Mouse (Mus musculus) megakaryocyte progenitor cell, adult 5-6 weeks (primary cell): ENCODE results near the gene Hrg. TPM values are rescaled to one million over a fixed set of nuclear protein-coding genes. Genes with fewer than 3 reads are reported as not detected.
"Not testable (repeated sequence)": the region's sequence is repeated elsewhere in the genome, so short reads cannot be mapped to it uniquely, and the experiment has no call there.

Experiments used
- ATAC-seq: replicated peaks from 2 replicates; pipeline ENCODE4 v1.8.0; 2016; ENCODE audit warnings: mild to moderate bottlenecking, moderate TSS enrichment, inconsistent platforms; ENCODE audit not compliant: poor library complexity
- total RNA-seq, 2 experiments: library from RNA; stranded (forward) in 1 of 2; stranded (reverse) in 1 of 2; fragments of 157-497, 149-512 nt in 1 of 2; fragments of 200-1000 nt in 1 of 2; gene quantifications; 2 replicates each; pipeline versions ENCODE4 v1.2.3 to v1.2.4; 2015 to 2017

The Hrg gene
- total RNA-seq, 2 experiments from 2014 or later, result not detected

DNA sequence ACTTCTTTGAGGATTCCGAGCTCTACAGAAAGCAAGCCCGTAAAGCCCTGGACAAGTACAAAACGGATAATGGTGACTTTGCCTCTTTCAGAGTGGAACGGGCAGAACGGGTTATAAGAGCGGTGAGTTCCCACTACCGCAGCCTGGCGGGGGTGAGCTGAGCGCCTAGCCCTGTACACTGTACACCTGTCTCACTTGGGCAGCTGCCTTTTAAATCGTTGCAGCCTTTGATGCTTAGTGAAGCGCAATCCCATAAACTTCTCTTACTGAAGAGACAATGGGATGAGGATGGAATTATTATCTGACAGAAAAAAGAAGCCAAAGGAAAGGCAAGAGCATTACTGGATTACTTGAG is 5.2 kb downstream of the Hrg start:
- no peak for ATAC-seq

DNA sequence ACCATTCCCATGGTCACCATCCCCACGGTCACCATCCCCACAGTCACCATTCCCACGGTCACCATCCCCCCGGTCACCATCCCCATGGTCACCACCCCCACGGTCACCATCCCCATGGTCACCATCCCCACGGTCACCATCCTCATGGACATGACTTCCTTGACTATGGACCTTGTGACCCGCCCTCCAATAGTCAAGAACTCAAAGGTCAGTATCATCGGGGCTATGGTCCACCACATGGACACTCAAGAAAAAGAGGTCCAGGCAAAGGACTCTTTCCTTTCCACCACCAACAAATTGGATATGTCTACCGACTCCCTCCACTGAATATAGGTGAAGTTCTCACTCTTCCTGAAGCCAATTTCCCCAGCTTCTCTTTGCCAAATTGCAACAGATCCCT is 10.2 kb downstream of the Hrg start:
- no peak for ATAC-seq

DNA sequence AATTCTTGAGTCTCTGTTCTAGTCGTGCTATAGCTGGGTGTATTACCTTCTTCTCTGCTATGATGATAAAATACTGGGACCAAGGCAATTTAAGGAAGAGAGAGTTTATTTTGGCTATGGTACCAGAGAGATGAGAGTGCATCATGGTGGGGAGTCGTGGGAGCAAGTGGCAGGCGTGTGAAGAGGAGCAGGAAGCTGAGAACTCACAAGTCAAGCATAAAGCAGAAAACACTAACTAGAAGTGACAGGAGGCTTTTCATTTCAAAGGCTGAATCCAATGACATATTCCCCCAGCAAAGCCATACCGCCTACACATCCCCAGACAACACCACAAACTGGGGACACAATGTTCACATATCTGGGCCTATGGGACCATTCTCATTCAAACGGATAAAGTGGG is 11.4 kb downstream of the Hrg start:
- ATAC-seq, result no peak

DNA sequence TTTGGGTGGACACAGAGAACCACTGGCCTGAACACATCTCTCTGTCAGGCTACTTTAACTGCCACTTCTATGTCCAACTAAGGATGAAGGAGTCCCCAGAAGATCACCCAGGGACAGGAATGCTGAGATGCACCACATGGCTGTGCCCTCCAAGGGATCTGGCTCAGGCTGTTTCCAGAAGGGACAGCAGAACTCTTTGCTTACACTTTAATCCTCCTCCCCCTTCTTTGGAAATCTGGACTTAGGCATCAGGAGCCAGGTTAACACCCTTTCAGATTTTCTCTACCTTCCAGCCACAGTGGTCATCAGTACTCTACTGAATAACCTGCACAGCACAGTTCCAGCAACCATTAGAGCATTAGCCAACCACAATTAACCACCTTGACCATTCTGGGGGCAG is 12.4 kb downstream of the Hrg start:
- ATAC-seq, result no peak

DNA sequence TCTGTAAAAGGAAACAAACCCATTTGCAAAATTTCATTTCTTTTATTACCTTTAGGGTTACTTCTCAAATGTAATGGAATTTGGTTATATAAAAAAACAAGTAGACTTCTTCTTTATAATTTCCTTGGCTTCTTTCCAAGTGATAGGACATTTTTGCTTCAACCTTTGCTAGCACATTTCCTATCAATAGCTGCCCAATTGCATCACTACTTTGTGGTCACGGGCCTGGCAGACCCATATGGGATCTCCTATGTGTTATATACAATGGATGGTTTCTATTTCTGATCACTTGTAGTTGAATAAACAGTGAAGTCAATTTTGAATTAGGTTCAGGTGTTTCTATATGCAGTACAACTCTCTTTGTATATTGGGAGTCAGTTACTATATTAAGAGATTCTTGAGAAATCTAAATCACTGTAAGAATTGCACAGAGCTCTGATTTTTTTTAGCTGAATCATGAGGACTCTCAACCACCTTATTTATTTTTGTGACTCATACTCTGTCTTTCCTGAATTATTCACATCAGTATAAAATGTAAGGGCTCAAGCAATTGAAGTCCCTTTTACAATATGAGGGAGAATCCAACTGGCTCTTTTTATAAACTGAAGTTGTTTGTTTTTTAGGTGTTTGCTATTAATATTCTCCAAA is 16.6 kb downstream of the Hrg start:
- no peak for ATAC-seq

DNA sequence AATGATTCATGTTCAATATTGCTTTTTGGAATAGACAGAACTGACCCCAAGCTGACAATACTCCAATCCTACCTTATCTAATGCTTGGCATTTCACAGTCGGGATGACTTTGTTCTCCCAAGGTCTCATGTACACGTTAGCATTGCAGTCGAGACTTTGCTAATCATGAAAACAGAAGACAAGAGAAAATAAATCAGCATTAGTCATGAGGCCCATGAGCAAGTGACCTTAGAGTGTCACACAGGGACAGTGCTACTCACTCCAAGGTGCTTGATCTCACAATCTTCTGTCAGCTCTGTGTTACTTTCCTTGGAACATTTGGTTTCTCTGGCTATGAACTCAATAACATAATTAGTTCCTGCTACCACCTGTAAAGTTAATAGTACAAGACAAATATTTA is 46.1 kb downstream of the Hrg start:
- ATAC-seq, result not testable (repeated sequence)

Other genes with a start within 250 kb of the Hrg start
- gene Crygs, start 139.5 kb upstream of the Hrg start, total RNA-seq (2015), result not detected in 2 replicates
- not detected in 2 replicates for gene Crygs, start 139.5 kb upstream of the Hrg start, total RNA-seq (2017)
- gene Tbccd1, start 93.4 kb upstream of the Hrg start, total RNA-seq (2015), result 20.2 and 21.6 TPM in 2 replicates
- 27.7 and 29.8 TPM in 2 replicates for gene Tbccd1, start 93.4 kb upstream of the Hrg start, total RNA-seq (2017)
- 86.1 and 89.8 TPM in 2 replicates for gene Dnajb11, start 93.2 kb upstream of the Hrg start, total RNA-seq (2015)
- 186 and 206 TPM in 2 replicates for gene Dnajb11, start 93.2 kb upstream of the Hrg start, total RNA-seq (2017)
- not detected in 2 replicates for gene Ahsg, start 59.8 kb upstream of the Hrg start, total RNA-seq (2015)
- not detected in 2 replicates for gene Ahsg, start 59.8 kb upstream of the Hrg start, total RNA-seq (2017)
- not detected in 2 replicates for gene Fetub, start 32.7 kb upstream of the Hrg start, total RNA-seq (2015)
- not detected in 2 replicates for gene Fetub, start 32.7 kb upstream of the Hrg start, total RNA-seq (2017)
- not detected in 2 replicates for gene Kng2, start 78.4 kb downstream of the Hrg start, total RNA-seq (2015)
- gene Kng2, start 78.4 kb downstream of the Hrg start, total RNA-seq (2017), result not detected in 2 replicates
- gene Kng1, start 106.8 kb downstream of the Hrg start, total RNA-seq (2015), result not detected in 2 replicates
- gene Kng1, start 106.8 kb downstream of the Hrg start, total RNA-seq (2017), result not detected in 2 replicates
- gene Eif4a2, start 156.4 kb downstream of the Hrg start, total RNA-seq (2015), result 378 and 464 TPM in 2 replicates
- 592 and 744 TPM in 2 replicates for gene Eif4a2, start 156.4 kb downstream of the Hrg start, total RNA-seq (2017)
- gene Rfc4, start 176.7 kb downstream of the Hrg start, total RNA-seq (2015), result 195 and 224 TPM in 2 replicates
- 72.3 and 90.3 TPM in 2 replicates for gene Rfc4, start 176.7 kb downstream of the Hrg start, total RNA-seq (2017)
- gene Adipoq, start 195.5 kb downstream of the Hrg start, total RNA-seq (2015), result not detected in 2 replicates
- gene Adipoq, start 195.5 kb downstream of the Hrg start, total RNA-seq (2017), result not detected in 2 replicates